Mouse (Mus musculus) small intestine, adult 2 months (tissue): ENCODE data around the gene Rbfox1.

Source experiments
- CTCF ChIP-seq: fragments of 200-500 bp; IDR thresholded peaks from 2 replicates; pipeline ENCODE4 v1.5.1; 2012; ENCODE audit warnings: low read depth, mild to moderate bottlenecking, control low read depth, inconsistent platforms, low read length, moderate library complexity, mixed read lengths; ENCODE audit not compliant: insufficient replicate concordance, insufficient read length; ENCODE audit errors: extremely low read depth
- POLR2A ChIP-seq: fragments of 200-500 bp; IDR thresholded peaks from 2 replicates; pipeline ENCODE4 v1.6.1; 2012; ENCODE audit warnings: low read depth, mild to moderate bottlenecking, control low read depth, inconsistent platforms, low read length, moderate library complexity

- TF ChIP-seq POLR2A (no peak), CTCF (no peak)
Observed at GRCm38 (mm10) chr16:7241627-7242026, 1356.5 kb downstream of the Rbfox1 start.
